Mouse (Mus musculus) thymus, adult 2 months (tissue): Measurements from ENCODE around the gene Alkbh6.

Source experiments
- CTCF ChIP-seq: fragments of 200-500 bp; IDR thresholded peaks from 2 replicates; pipeline ENCODE4 v1.5.1; 2012; ENCODE audit warnings: mild to moderate bottlenecking, control low read depth, low read length, moderate library complexity, borderline replicate concordance; ENCODE audit not compliant: control insufficient read depth, poor library complexity, insufficient read depth; ENCODE audit errors: extremely low read depth
- POLR2A ChIP-seq: fragments of 200-500 bp; IDR thresholded peaks from 2 replicates; pipeline ENCODE4 v1.6.1; 2012; ENCODE audit warnings: mild to moderate bottlenecking, low read length, control low read depth, moderate library complexity; ENCODE audit not compliant: control insufficient read depth, poor library complexity, insufficient read depth; ENCODE audit errors: extremely low read depth

DNA sequence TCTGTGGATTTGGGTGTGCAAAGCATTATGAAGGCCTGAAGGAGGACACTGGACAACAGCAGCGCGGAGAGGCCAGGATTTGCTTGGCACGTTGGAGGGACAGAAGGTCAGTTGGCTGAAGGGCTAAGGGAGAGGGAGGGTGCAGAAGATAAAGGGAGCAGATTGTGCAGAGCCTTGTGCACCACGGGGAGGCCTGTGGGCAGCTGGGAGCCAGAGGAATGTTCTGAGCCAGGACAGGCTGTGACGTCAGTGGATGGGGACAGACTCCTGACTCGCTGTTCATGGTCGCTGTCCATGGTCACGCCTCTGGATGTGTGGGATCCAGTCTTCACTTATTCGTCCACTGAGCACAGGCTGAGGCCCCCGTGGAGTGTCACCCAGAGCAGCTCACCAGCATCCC lies 13.4 kb upstream of the Alkbh6 start:
- TF ChIP-seq CTCF (no peak), POLR2A (no peak)
